Mouse (Mus musculus): ENCODE results near the gene Nkapl.

- TF ChIP-seq CTCF (IDR thresholded peaks at IDR 0.05) (no peak), EP300 (IDR thresholded peaks at IDR 0.05) (no peak)
These were observed 45.0 kb downstream of the Nkapl start for GRCm38 (mm10) chr13:21423301-21423700.
